Mouse (Mus musculus) heart, embryonic 14.5 days (tissue): ENCODE measurements at regions not wholly inside any gene's neighbourhood (a gene's known extent, or its start where the extent isn't known, plus 50 kb on each side); places are given as distances from the start of the nearest gene placed in this dataset.

Source experiments
- ATAC-seq: fragments of 200-750 bp; cut with Nextera tagmentation; 2 replicates; pipeline ENCODE4 v1.8.0; 2017; ENCODE audit warnings: low read depth, moderate TSS enrichment; ENCODE audit not compliant: insufficient number of reproducible peaks, insufficient read depth, low FRiP score
- H3K27ac ChIP-seq, 2 experiments: fragments of 200-500 bp in 1 of 2; fragments of 300-500 bp in 1 of 2; sonication (generic) in 1 of 2; replicated peaks in 1 of 2; 2 replicates each; pipeline ENCODE4 v1.5.1; 2012 to 2014; ENCODE audit warnings: low read depth in 2 of 2, low read length in 2 of 2, control low read depth in 1 of 2, mild to moderate bottlenecking in 1 of 2, mixed read lengths in 1 of 2; ENCODE audit not compliant: control insufficient read depth in 1 of 2, insufficient read depth in 1 of 2
- H3K27me3 ChIP-seq: fragments of 300-500 bp; sonication (generic); 2 replicates; pipeline ENCODE4 v1.6.1; 2014; ENCODE audit warnings: mild to moderate bottlenecking, low read length, control low read depth; ENCODE audit not compliant: control insufficient read depth, insufficient read depth
- H3K36me3 ChIP-seq: fragments of 300-500 bp; sonication (generic); 2 replicates; pipeline ENCODE4 v1.6.1; 2014; ENCODE audit warnings: mild to moderate bottlenecking, control low read depth, low read length, mixed read lengths; ENCODE audit not compliant: control insufficient read depth, insufficient read depth
- H3K4me1 ChIP-seq, 2 experiments: fragments of 200-500 bp in 1 of 2; fragments of 300-500 bp in 1 of 2; sonication (generic) in 1 of 2; 2 replicates each; pipeline ENCODE4 v1.6.1; 2012 to 2014; ENCODE audit warnings: low read length in 2 of 2, control low read depth in 1 of 2, mixed read lengths in 1 of 2; ENCODE audit not compliant: control insufficient read depth in 2 of 2, insufficient read depth in 2 of 2
- H3K4me2 ChIP-seq: fragments of 300-500 bp; sonication (generic); 2 replicates; pipeline ENCODE4 v1.6.1; 2014; ENCODE audit warnings: mild to moderate bottlenecking, low read length
- H3K4me3 ChIP-seq, 2 experiments: fragments of 200-500 bp in 1 of 2; fragments of 300-500 bp in 1 of 2; sonication (generic) in 1 of 2; 2 replicates each; pipeline ENCODE4 v1.5.1; 2012 to 2014; ENCODE audit warnings: low read length in 2 of 2, mild to moderate bottlenecking in 2 of 2, control low read depth in 1 of 2, low read depth in 1 of 2, moderate library complexity in 1 of 2; ENCODE audit not compliant: control insufficient read depth in 1 of 2, insufficient read depth in 1 of 2
- H3K9ac ChIP-seq: fragments of 300-500 bp; sonication (generic); 2 replicates; pipeline ENCODE4 v1.6.1; 2014; ENCODE audit warnings: mild to moderate bottlenecking, low read length
- H3K9me3 ChIP-seq: fragments of 300-500 bp; sonication (generic); 2 replicates; pipeline ENCODE4 v1.6.1; 2016; ENCODE audit warnings: low read length, control low read depth; ENCODE audit not compliant: control insufficient read depth
- WGBS: fragments of 180-500 bp; shearing (Covaris S2); extraction: QIAGEN DNeasy Blood & Tissue Kit; methylation state at CpG from one replicate; pipeline ENCODE4 v1.1.7; 2014; 5-methylcytosine and 5-hydroxymethylcytosine counted together

- Histone ChIP-seq H3K27ac (no peak overlapping the region), H3K36me3 (no peaks in the 10 kb centered on the region), H3K4me2 (no peak overlapping the region), H3K9ac (no peak overlapping the region), H3K9me3 (no peaks in the 10 kb centered on the region), H3K27me3 (no peaks in the 10 kb centered on the region), H3K4me3 (no peak overlapping the region), H3K4me1 (no peaks in the 10 kb centered on the region)
- ATAC-seq = no peak
- WGBS = 67% methylated on average over 5 of the region's 5 CpGs
These were observed 261.8 kb upstream of the Dynlrb2 start for GRCm38 (mm10) chr8:116242972-116243371.

DNA sequence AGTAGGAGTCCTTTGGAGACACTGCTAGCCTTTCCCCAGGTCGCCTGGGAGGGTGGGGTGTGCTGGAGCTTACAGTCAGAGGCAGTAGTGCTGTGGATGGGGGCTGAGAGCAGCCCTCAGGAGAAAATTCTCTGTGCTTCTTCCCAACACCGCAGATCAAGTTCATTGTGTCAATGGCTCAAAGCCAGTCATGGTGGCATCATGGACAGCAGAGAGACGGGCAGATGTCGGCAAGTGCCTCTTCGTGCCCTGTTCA lies 262.9 kb upstream of the Dynlrb2 start:
- no peaks in the 10 kb centered on the region for H3K4me1 ChIP-seq
- no peak overlapping the region for H3K27ac ChIP-seq
- 89% methylated on average over 5 of the region's 5 CpGs for WGBS
- no peaks in the 10 kb centered on the region for H3K27me3 ChIP-seq
- no peak overlapping the region for H3K9ac ChIP-seq
- ATAC-seq = no peak
- no peaks in the 10 kb centered on the region for H3K36me3 ChIP-seq
- H3K4me3 ChIP-seq = no peak overlapping the region
- H3K9me3 ChIP-seq = no peaks in the 10 kb centered on the region
- no peak overlapping the region for H3K4me2 ChIP-seq

GRCm38 (mm10) chr8:116241146-116241986 lies 263.4 kb upstream of the Dynlrb2 start:
- Histone ChIP-seq H3K4me3 (no peak overlapping the region), H3K27me3 (no peaks in the 10 kb centered on the region), H3K4me2 (no peak overlapping the region), H3K27ac (no peak overlapping the region), H3K36me3 (no peaks in the 10 kb centered on the region), H3K4me1 (no peaks in the 10 kb centered on the region), H3K9ac (no peak overlapping the region), H3K9me3 (no peaks in the 10 kb centered on the region)
- 83% methylated on average over 11 of the region's 11 CpGs for WGBS
- ATAC-seq = no peak

GRCm38 (mm10) chr8:116238670-116239069 lies 266.1 kb upstream of the Dynlrb2 start:
- whole genome bisulfite sequencing = 89% methylated on average over 1 of the region's 1 CpGs
- H3K27ac ChIP-seq = no peak overlapping the region
- H3K9me3 ChIP-seq = no peaks in the 10 kb centered on the region
- no peak overlapping the region for H3K9ac ChIP-seq
- no peaks in the 10 kb centered on the region for H3K27me3 ChIP-seq
- H3K4me2 ChIP-seq = no peak overlapping the region
- no peak overlapping the region for H3K4me3 ChIP-seq
- no peaks in the 10 kb centered on the region for H3K4me1 ChIP-seq
- no peaks in the 10 kb centered on the region for H3K36me3 ChIP-seq
- no peak for ATAC-seq

- ATAC-seq = no peak
- no peak overlapping the region for H3K27ac ChIP-seq
- H3K9me3 ChIP-seq = no peaks in the 10 kb centered on the region
- WGBS = 77% methylated on average over 3 of the region's 3 CpGs
- H3K27me3 ChIP-seq = no peaks in the 10 kb centered on the region
- H3K4me1 ChIP-seq = no peaks in the 10 kb centered on the region
- H3K4me3 ChIP-seq = no peak overlapping the region
- H3K36me3 ChIP-seq = no peaks in the 10 kb centered on the region
- H3K4me2 ChIP-seq = no peak overlapping the region
- H3K9ac ChIP-seq = no peak overlapping the region
These were observed 267.1 kb upstream of the Dynlrb2 start for GRCm38 (mm10) chr8:116237561-116238100.

DNA sequence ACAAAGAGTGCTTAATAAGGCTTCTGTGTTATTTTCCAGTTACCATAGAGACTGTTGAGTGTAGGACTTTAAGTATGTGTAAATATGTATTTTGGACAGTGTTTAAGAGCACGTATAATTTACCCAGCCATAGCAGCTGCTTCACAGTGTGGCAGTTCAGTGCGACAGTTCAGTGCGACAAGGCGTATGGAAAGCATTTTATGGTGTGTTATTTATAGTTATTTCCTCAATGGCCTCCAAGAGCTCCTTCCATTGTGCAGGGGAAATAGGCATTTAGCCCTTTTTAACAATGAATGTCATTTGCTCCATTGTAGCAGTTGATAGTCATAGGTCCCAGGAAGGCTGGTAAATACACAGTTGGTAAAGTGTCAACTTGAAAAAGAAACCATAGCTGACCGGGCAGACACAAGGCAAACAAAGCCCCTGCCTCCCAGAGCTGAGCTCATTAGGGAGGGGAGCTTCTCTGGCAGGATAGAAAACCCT lies 275.1 kb upstream of the Dynlrb2 start:
- no peaks in the 10 kb centered on the region for H3K36me3 ChIP-seq
- no peaks in the 10 kb centered on the region for H3K9me3 ChIP-seq
- no peaks in the 10 kb centered on the region for H3K27me3 ChIP-seq
- H3K27ac ChIP-seq = no peak overlapping the region
- H3K4me2 ChIP-seq = no peak overlapping the region
- WGBS = 55% methylated on average over 5 of the region's 5 CpGs
- H3K9ac ChIP-seq = no peak overlapping the region
- no peak overlapping the region for H3K4me3 ChIP-seq
- H3K4me1 ChIP-seq = no peaks in the 10 kb centered on the region
- ATAC-seq = no peak

DNA sequence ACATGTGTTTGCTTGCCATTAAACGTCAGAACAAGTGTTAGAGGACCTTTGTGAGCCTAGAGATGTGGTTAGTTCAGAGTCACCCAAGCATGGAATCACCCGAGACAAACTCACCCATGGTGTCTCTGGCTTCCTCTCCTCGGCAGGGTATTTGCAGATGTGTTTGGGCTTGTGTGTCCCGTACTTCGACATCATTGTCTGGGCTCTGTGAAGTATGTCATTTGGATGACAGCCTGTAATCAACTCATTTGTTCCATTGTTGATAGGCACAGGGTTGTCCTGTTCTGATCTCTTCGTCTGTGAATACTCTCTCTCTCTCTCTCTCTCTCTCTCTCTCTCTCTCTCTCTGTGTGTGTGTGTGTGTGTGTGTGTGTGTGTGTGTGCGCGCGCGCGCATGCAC lies 277.8 kb upstream of the Dynlrb2 start:
- no peak overlapping the region for H3K4me3 ChIP-seq
- no peak overlapping the region for H3K4me2 ChIP-seq
- 89% methylated on average over 11 of the region's 11 CpGs for WGBS
- H3K9me3 ChIP-seq = no peaks in the 10 kb centered on the region
- no peaks in the 10 kb centered on the region for H3K4me1 ChIP-seq
- H3K27ac ChIP-seq = no peak overlapping the region
- no peak for ATAC-seq
- H3K9ac ChIP-seq = no peak overlapping the region
- no peaks in the 10 kb centered on the region for H3K36me3 ChIP-seq
- no peaks in the 10 kb centered on the region for H3K27me3 ChIP-seq

- Histone ChIP-seq H3K27ac (no peak overlapping the region), H3K4me2 (no peak overlapping the region), H3K27me3 (no peaks in the 10 kb centered on the region), H3K4me1 (no peaks in the 10 kb centered on the region), H3K9ac (no peak overlapping the region), H3K36me3 (no peaks in the 10 kb centered on the region), H3K4me3 (no peak overlapping the region), H3K9me3 (no peaks in the 10 kb centered on the region)
- ATAC-seq = 0 out of 2 replicates have a peak, but pooled peaks have one; percentile 47
- WGBS = 87% methylated on average over 2 of the region's 2 CpGs
These were observed 281.5 kb upstream of the Dynlrb2 start for GRCm38 (mm10) chr8:116223235-116223634.
